Mouse (Mus musculus) retina, embryonic 14.5 days (tissue): Measurements from ENCODE around the gene Mars.

Experiments
- DNase-seq: peaks from one replicate; pipeline ENCODE4 v3.0.0-alpha.2; 2015; ENCODE audit warnings: low spot score

The Mars gene

GRCm38 (mm10) chr10:127311476-127312355, at the start of gene Mars:
TSS of gene Mars (minus strand) at chr10:127311786.
- peak; percentile 97 for DNase-seq

- no peak for DNase-seq
Observed at GRCm38 (mm10) chr10:127360714-127361113, 49.1 kb upstream of the Mars start.

DNA sequence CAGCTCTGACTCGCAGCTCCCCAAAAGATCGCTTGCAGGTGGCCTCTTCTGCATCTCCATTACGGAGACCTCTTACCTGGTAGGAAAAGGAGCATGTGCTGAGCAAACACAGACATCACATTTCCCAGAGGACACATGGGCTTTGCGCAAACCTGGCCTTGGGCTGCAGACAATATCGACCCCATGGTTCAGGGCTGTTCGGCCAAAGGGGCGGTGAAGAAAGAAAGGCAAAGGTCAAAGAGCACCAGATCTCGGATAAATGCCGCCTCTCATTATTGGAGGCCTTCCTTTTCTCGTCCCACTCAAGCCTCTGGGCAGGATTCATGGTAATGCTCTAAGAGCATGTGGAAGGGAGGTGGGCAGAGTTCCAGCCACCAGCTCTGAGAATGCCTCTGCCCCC, 43.8 kb upstream of the Mars start:
- no peak for DNase-seq

DNA sequence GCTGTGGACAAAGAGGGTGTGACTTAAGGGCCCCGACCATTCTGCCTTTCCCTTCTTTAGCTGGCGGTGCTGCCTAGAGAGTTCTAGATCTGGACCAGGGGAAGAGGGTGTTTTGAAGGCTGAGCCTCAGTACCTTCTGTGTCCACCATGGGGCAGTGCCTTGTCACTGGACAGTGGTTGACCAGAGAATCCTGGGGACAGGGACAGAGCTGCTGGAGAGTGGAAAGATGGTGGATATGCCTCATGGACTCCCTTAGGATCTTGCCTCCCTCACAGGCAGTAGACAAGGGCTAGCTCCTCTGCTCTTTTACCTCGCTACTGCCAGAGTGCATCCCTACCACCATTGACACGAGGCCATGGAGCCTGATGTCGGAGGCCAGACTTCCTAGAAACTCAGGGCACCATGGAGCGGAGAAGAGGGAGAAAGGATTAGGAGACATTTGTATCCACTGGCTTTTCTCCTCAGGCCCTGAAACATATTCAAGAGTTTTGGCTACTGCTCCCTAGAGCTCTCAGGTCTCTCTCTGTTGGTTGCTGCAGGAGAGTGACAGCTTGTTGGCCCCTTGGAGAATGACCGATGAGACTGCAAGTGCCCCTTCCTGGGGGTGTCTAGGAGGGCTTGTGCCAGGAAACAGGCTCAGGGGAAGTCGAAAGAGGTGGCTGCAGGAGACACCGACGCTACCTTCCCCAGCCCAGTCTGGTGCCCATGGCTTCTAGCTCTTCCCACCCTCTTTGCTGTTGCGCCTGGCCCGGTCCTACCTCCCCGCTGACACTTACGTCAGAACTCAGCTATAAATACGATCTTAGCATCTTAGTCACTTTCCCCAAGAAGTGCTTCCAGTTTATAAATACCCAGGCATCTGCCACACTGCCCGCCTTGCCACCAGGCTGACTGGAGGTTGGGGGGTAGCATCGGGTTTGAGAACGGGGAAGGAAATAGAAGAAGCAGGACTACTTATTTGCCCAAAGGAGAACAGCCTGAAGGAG, 42.6 kb upstream of the Mars start, which contains the start of gene Inhbe:
Inhbe (minus strand) TSS at position 503 of the 987 bp plus-strand sequence.
- DNase-seq: peak; percentile 58

DNA sequence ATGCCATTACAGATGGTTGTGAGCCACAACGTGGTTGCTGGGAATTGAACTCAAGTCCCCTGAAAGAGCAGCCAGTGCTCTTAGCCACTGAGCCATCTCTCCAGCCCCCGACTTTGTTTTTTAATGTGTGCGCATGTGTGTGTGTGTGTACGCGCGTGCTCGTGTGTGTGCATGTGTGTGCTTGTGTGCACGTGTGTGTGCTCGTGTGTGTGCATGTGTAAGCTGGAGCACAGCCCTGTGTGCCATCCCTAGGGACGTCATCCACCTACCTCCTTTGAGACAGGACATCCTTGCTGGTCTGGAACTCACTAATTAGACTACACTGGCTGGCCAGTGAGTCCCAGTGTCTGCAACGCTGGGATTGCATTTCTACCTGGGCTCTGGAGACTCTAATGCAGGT, 41.2 kb upstream of the Mars start:
- no peak for DNase-seq

- DNase-seq: no peak
Observed at GRCm38 (mm10) chr10:127352187-127352586, 40.6 kb upstream of the Mars start.

DNA sequence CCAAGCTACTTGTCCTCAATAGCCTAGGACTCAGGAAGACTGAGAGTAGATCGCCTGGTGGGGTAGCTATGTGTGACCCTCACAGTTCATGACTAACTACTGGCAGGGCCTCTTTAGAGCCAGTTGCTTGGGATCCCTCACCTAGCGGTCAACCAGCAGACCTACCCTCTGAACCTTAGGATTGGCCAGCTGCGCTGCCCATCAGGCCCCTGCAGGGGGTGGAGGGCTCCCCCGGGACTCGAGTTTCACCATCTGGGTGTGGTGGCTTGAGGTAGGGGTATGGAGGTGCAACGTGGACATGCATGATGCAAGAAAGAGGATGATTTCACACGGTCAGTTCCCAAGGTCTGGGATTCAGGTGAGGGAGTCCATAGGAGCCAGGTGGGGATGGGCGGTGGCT, 40.1 kb upstream of the Mars start:
- DNase-seq: no peak

DNA sequence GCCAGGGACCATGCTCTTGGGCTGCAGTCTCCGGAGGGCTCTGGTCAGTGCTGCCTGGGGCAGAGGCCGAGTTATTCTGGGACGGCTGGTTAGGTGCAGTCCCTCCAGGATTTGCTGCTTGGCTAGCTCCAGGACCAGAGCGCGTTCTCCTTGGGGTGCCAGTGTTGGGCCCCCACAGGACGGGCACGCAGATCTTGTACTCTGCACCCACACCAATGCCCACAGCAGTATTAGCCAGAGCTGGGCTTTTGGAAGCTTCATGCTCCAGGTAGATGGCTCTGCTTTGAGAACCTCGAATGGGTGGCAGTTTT, 39.7 kb upstream of the Mars start:
- DNase-seq: no peak

DNA sequence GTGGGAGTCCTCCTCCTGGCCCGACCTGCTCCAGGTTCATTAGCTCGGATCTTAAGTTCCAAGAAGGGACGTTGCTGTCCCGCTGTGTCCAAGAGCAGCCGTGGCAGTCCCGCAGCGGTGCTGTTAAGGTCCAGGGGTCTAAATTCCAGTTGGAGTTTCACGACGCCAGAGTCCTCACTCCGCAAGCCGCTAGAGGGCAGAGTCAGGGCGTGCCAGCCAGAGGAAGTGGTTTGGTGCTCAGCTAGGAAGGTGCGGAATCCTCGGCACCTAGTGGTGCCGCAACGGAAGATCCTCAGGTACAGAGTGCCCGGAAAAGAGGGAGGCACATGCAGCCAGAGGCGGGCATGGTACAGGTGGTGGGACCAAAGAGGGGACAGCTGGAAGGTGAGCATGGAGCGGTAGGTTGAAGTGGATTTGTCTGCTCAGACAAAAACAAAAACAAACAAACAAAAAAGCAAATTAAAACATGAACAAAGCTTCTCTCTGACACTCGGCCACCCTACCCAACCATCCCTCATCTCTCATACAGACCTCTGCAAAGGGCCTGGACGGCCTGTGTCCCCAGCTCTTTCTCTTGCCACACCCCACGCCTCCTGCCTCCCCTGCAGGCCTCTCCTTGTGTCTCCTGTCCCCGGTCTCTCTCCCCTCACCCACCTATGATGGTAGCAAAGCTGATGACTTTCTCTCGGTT, 39.2 kb upstream of the Mars start:
- peak; percentile 85 for DNase-seq

DNA sequence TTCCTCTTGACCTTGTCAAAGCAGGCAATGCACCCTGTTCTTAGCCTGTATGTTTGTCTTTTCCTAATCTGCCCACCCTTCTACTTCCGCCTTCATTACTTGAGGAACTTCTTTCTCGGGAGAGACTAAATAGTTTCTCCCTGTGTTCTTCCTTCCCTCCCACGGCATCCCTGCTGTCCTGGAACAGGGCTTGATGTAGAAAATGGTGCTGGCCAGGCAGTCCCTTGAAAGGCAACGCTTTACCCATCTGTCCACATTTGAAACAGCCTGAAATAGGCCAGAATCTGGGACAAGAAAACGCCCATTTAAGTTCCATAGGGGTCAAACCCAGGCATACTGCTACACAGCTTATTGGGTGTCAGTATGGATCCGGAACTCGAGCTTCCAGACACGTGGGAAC, 38.2 kb upstream of the Mars start:
- DNase-seq: no peak

- DNase-seq: no peak
Observed at GRCm38 (mm10) chr10:127348957-127349356, 37.4 kb upstream of the Mars start.

- no peak for DNase-seq
Observed at GRCm38 (mm10) chr10:127346173-127346572, 34.6 kb upstream of the Mars start.

GRCm38 (mm10) chr10:127343029-127343428, 31.4 kb upstream of the Mars start:
- no peak for DNase-seq

- DNase-seq: peak; percentile 93
Observed at GRCm38 (mm10) chr10:127341891-127342639, 30.5 kb upstream of the Mars start, which contains the start of gene Gli1. TSS of gene Gli1 (minus strand) at chr10:127341974.

DNA sequence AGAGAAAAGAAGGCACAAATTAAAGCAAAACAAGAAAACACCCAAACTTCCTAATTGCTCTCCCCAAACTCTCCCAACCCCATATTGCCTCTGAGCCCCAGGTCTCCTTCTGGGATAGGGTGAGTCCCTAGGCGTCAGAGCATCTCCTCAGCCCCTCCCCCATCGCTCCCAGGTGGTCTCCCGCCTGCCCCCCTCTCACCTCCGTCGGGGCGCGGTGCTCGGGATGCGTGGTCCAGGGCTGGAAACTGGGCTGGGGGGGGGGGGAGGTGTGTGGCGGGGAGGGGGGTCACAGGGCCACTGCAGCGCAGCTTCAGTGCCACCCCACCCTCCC, 29.7 kb upstream of the Mars start:
- DNase-seq: peak; percentile 71

DNA sequence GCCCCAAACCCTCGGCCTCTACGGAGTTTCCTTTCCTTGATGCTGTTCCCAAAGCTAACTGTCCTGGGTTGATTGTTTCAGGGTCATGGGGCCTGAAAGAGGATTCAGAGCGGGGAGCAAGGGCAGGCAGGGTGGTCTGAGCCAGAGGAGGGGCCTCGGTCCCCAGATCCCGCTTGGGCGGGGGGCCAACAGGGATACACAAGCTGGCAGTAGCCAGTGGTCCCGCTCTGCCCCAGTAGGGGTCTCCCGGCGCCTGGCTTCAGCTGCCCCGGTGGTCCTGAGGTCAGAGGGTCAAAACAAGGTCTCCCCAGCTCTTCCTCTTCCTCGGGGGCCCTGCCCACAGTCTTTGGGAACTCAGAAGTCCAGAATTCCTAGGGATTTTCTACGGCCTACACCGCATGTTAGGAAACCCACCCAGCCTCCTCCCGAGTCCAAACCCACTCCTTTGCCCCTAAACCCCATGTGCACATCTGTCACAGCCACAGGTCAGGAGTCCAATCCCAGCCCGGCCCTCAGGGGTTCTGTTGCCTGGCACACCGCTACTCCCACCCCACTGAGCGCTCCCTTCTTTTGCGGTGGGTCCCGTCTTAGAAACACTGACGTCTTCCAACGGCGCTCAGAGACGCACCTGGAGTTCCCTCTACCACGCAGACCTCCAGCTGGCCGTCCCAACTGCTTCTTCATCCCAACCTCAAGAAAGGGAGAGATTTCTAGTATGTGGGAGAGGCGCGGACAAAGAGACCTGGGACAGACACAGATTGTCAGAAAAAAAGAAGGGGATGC, 29.2 kb upstream of the Mars start:
- DNase-seq: peak; percentile 88

GRCm38 (mm10) chr10:127339683-127340576, 28.3 kb upstream of the Mars start:
- peak; percentile 81 for DNase-seq

GRCm38 (mm10) chr10:127338930-127339682, 27.5 kb upstream of the Mars start:
- DNase-seq: peak; percentile 99

DNA sequence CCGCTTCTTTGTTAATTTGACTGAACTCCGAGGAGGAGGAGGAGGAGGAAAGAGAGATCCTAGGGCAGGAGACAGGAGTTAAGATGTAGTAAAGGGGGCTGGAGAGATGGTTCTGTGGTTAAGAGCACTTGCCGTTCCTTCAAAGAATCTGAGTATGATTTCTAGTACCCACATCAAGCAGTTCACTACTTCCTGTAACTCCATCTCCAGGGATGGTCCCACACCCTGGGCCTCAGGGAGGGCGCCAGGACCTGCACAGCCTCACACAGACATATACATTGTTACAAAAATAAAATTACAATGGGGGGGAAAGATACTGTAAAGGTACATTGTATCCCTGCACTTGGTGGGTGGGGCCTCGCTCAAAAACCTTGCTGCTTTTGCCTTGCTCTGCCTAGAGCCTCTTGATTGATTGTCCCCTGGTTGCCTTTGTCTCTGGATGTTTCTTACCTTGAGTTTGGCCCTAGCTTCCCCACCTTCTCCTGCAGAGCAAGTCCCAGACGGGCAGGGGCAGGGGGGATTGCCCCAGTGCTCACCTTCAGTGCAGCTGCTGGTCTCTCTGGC, 26.0 kb upstream of the Mars start:
- DNase-seq: no peak
